Mouse (Mus musculus) adipose tissue, adult 10 weeks (tissue): Measurements from ENCODE around the gene Gm6525. TPM values are rescaled to one million over a fixed set of nuclear protein-coding genes. Genes with fewer than 3 reads are reported as not detected.

Experiments used
- polyA plus RNA-seq: library from polyadenylated mRNA; stranded (reverse); fragments of 350-450 nt; fragmentation: Illumina TruSeq; extraction: RNeasy Lipid Tissue Mini Kit (QIAGEN cat#74804); gene quantifications from one replicate; pipeline ENCODE4 v1.2.3, GENCODE M21; 2014; ENCODE audit warnings: low read depth, low replicate concordance

Gm6525 gene
- polyA plus RNA-seq = not detected

DNA sequence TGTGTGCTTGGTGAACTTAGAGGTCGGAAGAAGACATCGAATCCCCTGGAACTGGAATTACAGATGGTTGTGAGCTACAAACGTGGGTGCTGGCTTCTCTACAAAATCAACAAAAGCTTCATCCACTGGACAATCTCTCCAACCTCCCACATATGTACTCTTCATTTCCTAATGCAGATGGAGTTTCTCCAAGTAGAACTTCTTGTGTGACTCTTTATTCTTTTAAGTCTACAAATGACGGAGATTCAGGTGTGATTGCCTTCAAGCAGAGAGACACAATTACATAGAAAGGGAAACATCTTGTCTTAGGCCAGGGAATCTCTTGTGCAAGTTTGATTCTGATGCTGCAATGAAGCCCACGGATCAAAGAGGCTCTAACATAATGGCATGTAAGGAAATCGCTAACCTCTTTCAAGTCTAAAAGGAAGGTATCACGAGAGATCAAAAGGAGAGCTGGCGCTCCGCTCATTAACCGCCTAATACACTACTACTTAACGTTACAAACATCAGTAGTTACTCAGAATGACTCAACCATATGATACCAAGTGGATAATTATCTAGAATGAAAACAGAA lies at the start of gene Gm6525:
Gm6525 (plus strand) TSS at position 524 of the 574 bp plus-strand sequence.

DNA sequence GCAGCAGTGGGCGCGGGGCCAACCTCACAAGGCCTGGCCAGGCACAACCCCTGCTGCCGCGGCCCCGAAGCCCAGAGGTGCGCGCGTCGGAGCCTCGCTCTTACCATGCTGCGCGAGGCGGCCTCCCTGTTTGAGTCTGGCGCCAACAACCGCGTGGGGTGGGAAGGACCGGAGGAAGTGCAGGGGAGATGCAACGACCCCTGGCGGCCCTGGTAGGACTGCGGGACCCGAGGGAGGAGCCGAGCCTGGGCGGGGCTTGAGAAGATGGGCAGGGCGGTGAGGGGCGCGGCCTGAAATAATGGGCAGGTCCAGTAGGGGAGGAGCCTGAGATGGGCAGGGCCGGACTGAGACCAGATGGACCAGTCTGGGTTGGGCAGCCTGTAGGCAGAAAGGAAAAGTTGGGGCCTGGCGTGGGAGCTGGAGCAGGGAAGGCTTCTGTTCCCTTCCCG lies 18.3 kb upstream of the Gm6525 start, which contains the start of gene Mnd1:
Mnd1 (minus strand) TSS at position 229 of the 449 bp plus-strand sequence.

Other genes starting within 250 kb of the Gm6525 start
- 15.6 TPM for gene Tmem131l, start 133.9 kb upstream of the Gm6525 start, polyA plus RNA-seq
- gene Mnd1, start 18.3 kb upstream of the Gm6525 start, polyA plus RNA-seq = 7.2 TPM
- gene Trim2, start 132.8 kb downstream of the Gm6525 start, polyA plus RNA-seq = 18.8 TPM